Mouse (Mus musculus) cerebellum, postnatal 25 days (tissue): Measurements from ENCODE around the gene Mfsd12.

Experiments used
- DNase-seq, 2 experiments: peaks; one replicate each; pipeline ENCODE4 v3.0.0; 2021; ENCODE audit warnings: mixed read lengths in 2 of 2

Mfsd12 gene

GRCm38 (mm10) chr10:81383802-81384604 lies 26.7 kb downstream of the Mfsd12 start, which contains the start of the genes Dohh and Gm48551:
Gene Dohh (plus strand): TSS chr10:81384428.
Gene Gm48551 (plus strand): TSS chr10:81384466.
- DNase-seq = peak; percentile 98 to 100

GRCm38 (mm10) chr10:81384605-81384982 lies 27.3 kb downstream of the Mfsd12 start:
- no peak for DNase-seq

- DNase-seq = no peak
These were observed 28.5 kb downstream of the Mfsd12 start for GRCm38 (mm10) chr10:81385603-81386306.

GRCm38 (mm10) chr10:81387716-81388115 lies 30.4 kb downstream of the Mfsd12 start:
- DNase-seq = no peak

- DNase-seq = no peak
These were observed 31.3 kb downstream of the Mfsd12 start, which contains the start of gene Gm48552 for GRCm38 (mm10) chr10:81388505-81389055. Gene Gm48552 (plus strand): TSS chr10:81389005.

GRCm38 (mm10) chr10:81389373-81389772 lies 32.1 kb downstream of the Mfsd12 start:
- peak in 1 of 2 experiments; percentile 36 for DNase-seq

- DNase-seq = peak; percentile 84 to 85
These were observed 32.7 kb downstream of the Mfsd12 start for GRCm38 (mm10) chr10:81389801-81390677.

- DNase-seq = no peak
These were observed 33.3 kb downstream of the Mfsd12 start for GRCm38 (mm10) chr10:81390678-81390965.

GRCm38 (mm10) chr10:81392270-81392669 lies 35.0 kb downstream of the Mfsd12 start:
- DNase-seq = no peak

GRCm38 (mm10) chr10:81392781-81393185 lies 35.5 kb downstream of the Mfsd12 start, which contains the start of gene Smim24:
Gene Smim24 (plus strand): TSS chr10:81393051.
- no peak for DNase-seq

- DNase-seq = no peak
These were observed 36.3 kb downstream of the Mfsd12 start for GRCm38 (mm10) chr10:81393456-81394063.

GRCm38 (mm10) chr10:81395127-81395526 lies 37.8 kb downstream of the Mfsd12 start:
- peak; percentile 77 to 86 for DNase-seq

- DNase-seq = peak; percentile 33 to 58
These were observed 38.6 kb downstream of the Mfsd12 start for GRCm38 (mm10) chr10:81395865-81396264.

GRCm38 (mm10) chr10:81396749-81397148 lies 39.5 kb downstream of the Mfsd12 start:
- peak; percentile 37 to 40 for DNase-seq

- DNase-seq = peak in 1 of 2 experiments; percentile 59
These were observed 42.0 kb downstream of the Mfsd12 start for GRCm38 (mm10) chr10:81399296-81399695.

GRCm38 (mm10) chr10:81399798-81400308 lies 42.6 kb downstream of the Mfsd12 start:
- peak in 1 of 2 experiments; percentile 48 for DNase-seq

GRCm38 (mm10) chr10:81400371-81401204 lies 43.3 kb downstream of the Mfsd12 start:
- peak; percentile 92 to 94 for DNase-seq

- no peak for DNase-seq
These were observed 43.9 kb downstream of the Mfsd12 start for GRCm38 (mm10) chr10:81401205-81401520.

GRCm38 (mm10) chr10:81401521-81402226 lies 44.4 kb downstream of the Mfsd12 start:
- peak; percentile 72 for DNase-seq

- peak in 1 of 2 experiments; percentile 63 for DNase-seq
These were observed 45.0 kb downstream of the Mfsd12 start for GRCm38 (mm10) chr10:81402227-81402765.
